Mouse (Mus musculus) midbrain, embryonic 11.5 days (tissue): ENCODE data around the gene Psma5. TPM values are rescaled to one million over a fixed set of nuclear protein-coding genes. Genes with fewer than 3 reads are reported as not detected.
A peak's percentile ranks its signal among the peaks of the same experiment; 100 is the strongest.
"Not testable (repeated sequence)": the region's sequence is repeated elsewhere in the genome, so short reads cannot be mapped to it uniquely, and the experiment has no call there.

Experiments used
- ATAC-seq: fragments of 200-750 bp; cut with Nextera tagmentation; 2 replicates; pipeline ENCODE4 v1.8.0; 2017; ENCODE audit warnings: moderate TSS enrichment, moderate library complexity; ENCODE audit not compliant: low FRiP score
- DNase-seq: peaks from one replicate; pipeline ENCODE4 v3.0.0; 2015; ENCODE audit warnings: low spot score; ENCODE audit errors: missing footprints
- H3K27ac ChIP-seq: fragments of 300-500 bp; sonication (generic); 2 replicates; pipeline ENCODE4 v1.5.1; 2014; ENCODE audit warnings: low read depth, low read length
- H3K27me3 ChIP-seq: fragments of 300-500 bp; sonication (generic); 2 replicates; pipeline ENCODE4 v1.6.1; 2014; ENCODE audit warnings: mild to moderate bottlenecking, low read length, moderate library complexity, mixed read lengths; ENCODE audit not compliant: control insufficient read depth, insufficient read depth
- H3K36me3 ChIP-seq: fragments of 300-500 bp; sonication (generic); 2 replicates; pipeline ENCODE4 v1.6.1; 2014; ENCODE audit warnings: mild to moderate bottlenecking, low read length, moderate library complexity, mixed read lengths; ENCODE audit not compliant: control insufficient read depth, insufficient read depth
- H3K4me1 ChIP-seq: fragments of 300-500 bp; sonication (generic); 2 replicates; pipeline ENCODE4 v1.6.1; 2014; ENCODE audit warnings: low read length; ENCODE audit not compliant: control insufficient read depth, insufficient read depth
- H3K4me2 ChIP-seq: fragments of 300-500 bp; sonication (generic); 2 replicates; pipeline ENCODE4 v1.6.1; 2014; ENCODE audit warnings: mild to moderate bottlenecking, moderate library complexity
- H3K4me3 ChIP-seq: fragments of 300-500 bp; sonication (generic); 2 replicates; pipeline ENCODE4 v1.5.1; 2014; ENCODE audit warnings: low read depth, low read length
- H3K9ac ChIP-seq: fragments of 300-500 bp; sonication (generic); 2 replicates; pipeline ENCODE4 v1.6.1; 2014; ENCODE audit warnings: low read length
- H3K9me3 ChIP-seq: fragments of 300-500 bp; sonication (generic); 2 replicates; pipeline ENCODE4 v1.6.1; 2016; ENCODE audit warnings: low read length; ENCODE audit not compliant: control insufficient read depth
- WGBS: fragments of 180-500 bp; shearing (Covaris S2); extraction: QIAGEN DNeasy Blood & Tissue Kit; methylation state at CpG from one replicate; pipeline ENCODE4 v1.1.7; 2014; 5-methylcytosine and 5-hydroxymethylcytosine counted together
- polyA plus RNA-seq: library from polyadenylated mRNA; unstranded; fragments of >200 nt; fragmentation: Nextera tagmentation; extraction: Ambion mirVana; gene quantifications from 2 replicates; pipeline ENCODE4 v1.2.1, GENCODE M21; 2014

The Psma5 gene
- polyA plus RNA-seq, 1 experiment from 2014 or later = 295 TPM

DNA sequence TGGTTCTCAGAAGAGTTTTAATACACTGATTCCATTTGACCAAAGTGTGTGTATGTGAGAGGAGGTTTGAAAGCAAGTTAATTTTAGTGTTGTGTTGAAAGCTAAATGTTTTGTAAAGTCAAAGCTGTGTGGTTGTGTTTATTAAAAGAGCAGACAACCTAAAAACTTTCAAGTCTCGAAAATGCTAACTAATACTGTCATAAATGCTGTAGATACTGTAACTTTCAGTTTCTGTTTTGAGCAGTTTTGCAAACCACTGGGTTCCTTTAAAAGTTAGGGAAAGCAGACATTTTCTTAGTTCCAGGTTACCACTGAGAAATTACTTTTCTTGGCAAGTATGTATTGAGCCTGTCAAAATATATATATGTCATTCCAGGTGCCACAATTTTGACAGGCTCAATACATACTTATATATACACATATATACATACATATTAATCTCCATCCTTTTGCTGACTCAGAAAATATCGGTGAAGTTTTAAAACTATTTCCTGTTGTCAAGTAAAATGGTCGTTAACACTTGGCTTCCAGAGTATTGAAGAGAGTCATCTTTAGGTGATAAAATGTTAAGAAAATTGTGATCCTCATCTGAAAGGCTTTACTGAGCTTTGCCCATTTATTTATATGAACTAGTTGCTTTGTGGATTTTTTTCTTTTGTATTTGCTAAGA, 1.2 kb downstream of the Psma5 start:
- H3K4me2 ChIP-seq = peak overlapping the region; percentile 85
- H3K4me3 ChIP-seq = peak overlapping the region; percentile 69
- no peaks in the 10 kb centered on the region for H3K9me3 ChIP-seq
- WGBS = 79% methylated on average over 3 of the region's 3 CpGs
- H3K4me1 ChIP-seq = peaks cover 8% of the 10 kb centered on the region; the same call in 1 of the 2 replicates
- H3K36me3 ChIP-seq = peaks cover 6% of the 10 kb centered on the region; the same call in 1 of the 2 replicates
- H3K27ac ChIP-seq = no peak overlapping the region
- DNase-seq (no peak), ATAC-seq (no peak)
- no peaks in the 10 kb centered on the region for H3K27me3 ChIP-seq
- H3K9ac ChIP-seq = peak overlapping the region; percentile 81

DNA sequence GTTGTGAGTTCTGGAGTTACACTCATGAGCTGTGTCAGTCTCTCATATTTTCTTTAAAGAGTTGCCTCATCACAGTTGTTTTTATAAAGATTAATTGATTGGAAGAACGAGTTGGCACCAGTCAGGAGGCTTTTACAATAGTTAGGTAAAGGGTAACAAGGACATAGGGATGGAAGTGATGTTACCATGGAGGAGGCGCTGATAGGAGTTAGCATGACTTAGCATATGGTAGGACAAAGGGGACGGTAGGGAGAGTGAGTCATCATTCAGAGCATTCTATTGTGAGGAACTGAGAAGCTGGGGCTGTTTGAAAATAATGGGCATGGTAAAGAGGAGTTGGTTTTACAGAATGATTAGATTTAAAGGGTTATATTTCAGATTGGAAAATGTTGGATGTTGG, 2.6 kb downstream of the Psma5 start:
- Histone ChIP-seq H3K9me3 (no peaks in the 10 kb centered on the region), H3K27ac (no peak overlapping the region), H3K9ac (no peak overlapping the region), H3K27me3 (no peaks in the 10 kb centered on the region), H3K4me3 (no peak overlapping the region), H3K36me3 (peaks cover 7% of the 10 kb centered on the region; the same call in 1 of the 2 replicates), H3K4me2 (no peak overlapping the region), H3K4me1 (peaks cover 8% of the 10 kb centered on the region; the same call in 1 of the 2 replicates)
- WGBS = 83% methylated on average over 3 of the region's 3 CpGs
- ATAC-seq (no peak), DNase-seq (no peak)

DNA sequence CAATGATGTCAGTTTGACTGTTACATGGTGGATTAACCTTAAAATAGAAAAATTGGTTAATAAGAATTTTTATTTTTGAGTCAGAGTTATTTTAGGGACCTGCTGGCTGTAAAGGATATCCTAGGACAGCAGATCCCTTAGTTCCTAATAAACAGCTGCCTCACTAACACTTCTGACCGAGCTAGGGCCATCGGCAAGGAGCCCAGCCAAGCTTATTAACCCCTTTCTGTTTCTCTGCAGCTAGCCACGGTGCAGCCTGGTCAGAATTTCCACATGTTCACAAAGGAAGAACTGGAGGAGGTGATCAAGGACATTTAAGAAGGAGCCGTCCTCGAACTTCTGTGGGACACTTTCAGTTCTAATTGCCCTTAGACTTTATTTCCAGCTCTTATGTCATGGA, 22.8 kb downstream of the Psma5 start:
- H3K4me2 ChIP-seq, H3K36me3 ChIP-seq, H3K9me3 ChIP-seq, H3K9ac ChIP-seq, H3K4me1 ChIP-seq, H3K4me3 ChIP-seq, H3K27ac ChIP-seq, DNase-seq, H3K27me3 ChIP-seq, ATAC-seq: not testable (repeated sequence)
- 82% methylated on average over 5 of the region's 5 CpGs for WGBS

DNA sequence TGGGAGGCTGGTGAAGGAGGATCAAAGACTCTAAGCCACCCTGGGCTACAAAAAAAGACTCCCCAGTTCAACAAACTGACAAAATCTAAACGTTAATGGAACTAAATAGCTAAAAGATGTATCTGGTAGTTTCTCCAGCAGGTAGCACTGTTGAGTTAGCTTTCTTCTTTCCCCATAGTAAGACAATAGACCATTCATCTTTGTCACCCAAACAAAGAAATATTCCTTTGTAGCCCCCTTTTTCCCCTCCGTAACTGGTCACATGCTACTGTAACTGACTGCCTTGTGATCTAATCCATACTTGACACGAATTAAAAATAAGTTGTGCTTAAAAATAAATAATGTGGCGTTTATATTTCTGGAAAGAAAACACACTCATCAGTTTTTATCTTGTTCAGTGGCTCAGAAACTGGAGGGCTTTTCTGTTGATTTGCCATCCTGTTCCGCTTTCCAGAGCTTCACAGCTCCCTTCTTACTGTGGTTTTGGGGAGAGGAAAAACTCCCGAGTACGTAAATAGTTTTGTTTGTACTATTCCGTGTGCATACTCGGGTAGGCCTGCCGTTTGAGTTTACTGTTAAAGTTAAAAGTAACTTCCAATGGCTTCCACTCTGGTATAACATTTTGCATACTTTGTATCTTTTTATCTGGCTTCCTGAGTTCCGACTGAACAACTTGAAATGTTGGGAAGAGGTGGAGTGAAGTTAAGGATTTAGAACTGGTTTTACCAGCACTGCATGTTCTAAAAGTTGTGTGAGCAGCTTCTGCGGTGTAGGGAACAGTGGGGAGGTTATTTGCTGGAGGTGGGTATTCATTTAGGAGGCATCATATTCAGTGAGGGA, 25.9 kb downstream of the Psma5 start:
- WGBS = 31% methylated on average over 12 of the region's 12 CpGs
- DNase-seq = peak; percentile 92
- peak overlapping the region; percentile 96 for H3K4me3 ChIP-seq
- no peak for ATAC-seq
- peak overlapping the region; percentile 79 for H3K4me2 ChIP-seq
- H3K36me3 ChIP-seq = no peaks in the 10 kb centered on the region
- no peaks in the 10 kb centered on the region for H3K9me3 ChIP-seq
- peaks cover 36% of the 10 kb centered on the region for H3K4me1 ChIP-seq
- H3K9ac ChIP-seq = peak overlapping the region; percentile 69
- H3K27ac ChIP-seq = peak overlapping the region; percentile 85
- no peaks in the 10 kb centered on the region for H3K27me3 ChIP-seq

DNA sequence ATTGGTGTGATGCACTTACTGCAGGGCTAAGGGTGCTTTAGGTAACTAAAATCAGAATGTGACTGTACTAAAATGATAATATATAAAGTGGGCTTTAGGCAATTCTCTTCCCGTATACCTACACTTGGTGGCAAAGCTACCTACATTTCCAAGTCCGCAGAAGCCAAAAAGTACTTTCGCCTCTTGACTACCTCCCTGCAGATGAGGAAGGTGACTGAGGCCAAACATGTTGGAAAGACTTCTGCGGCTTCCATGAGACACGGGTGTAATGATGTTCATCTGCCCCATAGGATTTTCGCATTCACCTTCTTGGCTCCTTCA, 26.5 kb downstream of the Psma5 start:
- Histone ChIP-seq H3K4me3 (peak overlapping the region; percentile 96), H3K9ac (peak overlapping the region; percentile 69), H3K9me3 (no peaks in the 10 kb centered on the region), H3K27me3 (no peaks in the 10 kb centered on the region), H3K27ac (peak overlapping the region; percentile 85), H3K4me1 (peaks cover 42% of the 10 kb centered on the region), H3K36me3 (no peaks in the 10 kb centered on the region), H3K4me2 (peak overlapping the region; percentile 79)
- 15% methylated on average over 6 of the region's 6 CpGs for WGBS
- ATAC-seq (no peak), DNase-seq (no peak)

DNA sequence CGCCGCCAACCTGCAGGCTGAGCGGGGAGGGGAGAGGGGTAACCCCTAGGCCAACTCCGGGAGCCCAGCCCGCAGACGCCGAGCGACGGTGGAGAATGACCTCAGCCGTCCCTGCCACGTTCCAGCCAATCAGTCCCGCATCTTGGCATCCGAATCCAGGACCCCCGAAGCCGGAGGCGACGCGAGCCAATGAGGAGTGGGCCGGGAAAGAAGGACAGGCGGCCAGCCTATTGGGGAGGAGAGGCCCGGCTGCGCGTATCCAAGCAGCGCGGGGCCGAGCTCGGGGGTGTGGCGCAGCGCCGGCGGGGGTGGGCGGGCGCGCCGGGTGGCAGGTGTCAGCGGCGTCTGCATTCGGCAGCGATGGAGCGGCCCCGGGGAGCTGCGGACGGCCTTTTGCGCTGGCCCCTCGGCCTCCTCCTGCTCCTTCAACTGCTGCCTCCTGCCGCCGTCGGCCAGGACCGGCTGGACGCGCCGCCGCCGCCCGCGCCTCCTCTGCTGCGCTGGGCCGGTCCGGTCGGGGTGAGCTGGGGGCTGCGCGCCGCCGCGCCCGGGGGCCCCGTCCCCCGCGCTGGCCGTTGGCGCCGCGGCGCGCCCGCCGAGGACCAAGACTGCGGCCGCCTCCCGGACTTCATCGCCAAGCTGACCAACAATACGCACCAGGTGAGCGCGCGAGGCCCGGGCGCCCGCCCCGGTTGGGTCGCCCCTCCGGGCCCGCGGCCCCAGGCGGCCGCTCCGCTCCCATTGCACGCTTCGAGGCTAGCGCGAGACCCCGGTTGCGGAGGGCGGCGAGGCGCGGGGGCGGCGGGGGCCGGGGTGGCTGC, 27.3 kb downstream of the Psma5 start, which contains the start of gene Sort1:
Sort1 (plus strand) TSS at position 302 of the 821 bp plus-strand sequence.
- Histone ChIP-seq H3K36me3 (no peaks in the 10 kb centered on the region), H3K27ac (peak within 1 kb of the TSS; percentile 85), H3K9ac (peak within 1 kb of the TSS; percentile 96), H3K27me3 (no peaks in the 10 kb centered on the region), H3K4me3 (peak within 1 kb of the TSS; percentile 96), H3K4me1 (peaks cover 50% of the 10 kb centered on the region), H3K9me3 (no peaks in the 10 kb centered on the region), H3K4me2 (peak within 1 kb of the TSS; percentile 79)
- WGBS = under 1% methylated on average over 86 of the region's 109 CpGs
- ATAC-seq (peak; percentile 98), DNase-seq (peak; percentile 97)

DNA sequence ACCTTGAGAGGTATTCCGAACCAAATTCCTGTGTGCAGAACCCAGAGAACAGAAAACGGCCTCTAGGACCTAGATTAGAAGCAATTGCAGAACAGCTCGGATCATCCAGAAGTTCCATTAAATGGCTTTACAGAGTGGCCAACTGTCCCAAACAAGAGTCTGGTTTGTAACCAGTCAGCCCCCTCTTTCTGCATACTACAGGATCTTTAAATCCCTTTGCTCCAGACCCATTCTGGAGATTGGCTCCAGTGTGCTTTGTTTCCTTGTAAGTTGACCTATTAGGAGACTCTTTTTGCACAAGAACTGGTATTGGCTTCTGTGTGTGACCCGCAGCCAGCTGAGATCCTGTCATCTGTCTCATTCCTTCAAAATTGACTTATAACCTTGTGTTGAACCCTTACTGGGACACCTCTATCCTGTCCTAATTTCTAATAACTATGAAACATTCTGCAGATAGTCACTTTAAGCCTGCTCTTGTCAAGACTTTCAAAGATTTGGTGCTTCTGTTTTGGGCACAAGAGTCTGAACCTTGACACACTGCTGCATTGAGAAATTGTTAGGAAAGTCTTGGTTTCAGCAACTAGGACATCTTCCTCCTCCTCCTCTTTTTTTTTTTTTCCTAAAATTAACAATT, 28.5 kb downstream of the Psma5 start:
- WGBS = 57% methylated on average over 4 of the region's 4 CpGs

DNA sequence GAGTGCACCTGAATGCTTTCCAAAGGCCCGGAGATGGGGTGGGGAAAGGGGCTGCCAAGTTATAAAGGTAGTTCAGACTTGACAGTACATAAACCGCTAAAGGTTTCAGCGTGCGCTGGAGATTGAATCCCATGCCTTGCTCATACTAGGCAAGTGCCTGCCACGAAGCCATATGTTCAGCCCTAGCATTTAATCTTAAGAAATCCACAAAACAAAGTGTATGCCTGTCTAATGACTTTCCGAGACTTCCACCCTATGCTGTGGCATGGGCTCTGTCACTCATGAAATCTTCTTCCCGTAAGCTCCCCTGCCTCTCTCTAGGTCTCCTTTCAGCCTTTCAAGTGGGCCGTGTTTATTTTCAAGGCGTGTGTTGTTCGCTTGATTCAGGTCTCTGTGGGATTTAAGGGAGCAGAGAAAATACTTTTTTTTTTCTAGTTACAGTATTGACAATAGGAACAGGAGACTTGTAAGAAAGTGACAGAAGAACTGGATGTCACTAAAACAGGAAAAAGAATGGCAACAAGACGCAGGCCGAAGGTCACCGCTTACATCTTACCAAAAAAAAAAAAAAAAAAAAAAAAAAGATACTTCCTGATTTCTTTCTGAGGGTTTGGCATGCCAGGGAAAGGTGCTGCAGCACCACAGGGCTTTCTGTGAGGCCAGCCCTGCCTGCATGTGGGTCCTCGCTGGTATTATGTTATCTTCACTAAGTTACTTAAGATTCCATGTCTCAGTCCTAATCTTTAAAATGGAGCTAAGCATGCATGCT, 30.1 kb downstream of the Psma5 start:
- ATAC-seq = no peak
- 59% methylated on average over 14 of the region's 14 CpGs for WGBS
- peaks cover 59% of the 10 kb centered on the region for H3K4me1 ChIP-seq

More for the DNA sequence above, 28.5 kb downstream of the Psma5 start:
- Histone ChIP-seq H3K9ac (peak overlapping the region; percentile 96), H3K27ac (no peak overlapping the region), H3K4me1 (peaks cover 51% of the 10 kb centered on the region), H3K4me2 (peak overlapping the region; percentile 79), H3K9me3 (no peaks in the 10 kb centered on the region), H3K36me3 (no peaks in the 10 kb centered on the region), H3K4me3 (peak overlapping the region; percentile 96), H3K27me3 (no peaks in the 10 kb centered on the region)
- ATAC-seq (no peak), DNase-seq (peak; percentile 87)

More for the DNA sequence above, 30.1 kb downstream of the Psma5 start:
- Histone ChIP-seq H3K9me3 (no peaks in the 10 kb centered on the region), H3K36me3 (no peaks in the 10 kb centered on the region), H3K27ac (no peak overlapping the region), H3K4me3 (no peak overlapping the region), H3K9ac (peak overlapping the region; percentile 16), H3K4me2 (no peak overlapping the region; the same call in 1 of the 2 replicates), H3K27me3 (no peaks in the 10 kb centered on the region)
- DNase-seq = peak; percentile 82
